Mouse (Mus musculus): ENCODE results near the gene Rpl9-ps1.

DNA sequence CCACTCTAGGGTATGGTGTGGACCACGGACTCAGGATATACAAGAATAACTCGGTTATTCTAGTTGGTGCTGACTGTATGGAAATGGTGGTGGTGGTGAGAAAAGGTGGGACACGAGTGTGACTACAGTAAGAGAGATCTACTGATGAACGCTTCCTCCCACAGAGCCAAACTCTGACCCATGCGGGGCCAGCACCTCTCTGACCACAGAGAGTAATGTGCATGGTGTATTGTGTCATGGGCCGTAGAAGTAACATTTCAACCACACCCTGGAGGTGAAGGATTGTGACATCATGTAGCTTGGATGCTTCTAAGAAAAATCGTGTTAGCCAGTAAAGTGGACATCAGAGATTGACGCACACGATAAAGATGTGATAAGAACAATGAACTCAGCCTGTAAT is 16.6 kb downstream of the Rpl9-ps1 start:
- TF ChIP-seq POLR2A (IDR thresholded peaks at IDR 0.05; ENCODE audit: low read depth, low read length) (no peak), CTCF (IDR thresholded peaks at IDR 0.05; ENCODE audit: extremely low read depth, insufficient read depth, insufficient read length, insufficient replicate concordance) (no peak)
